Mouse (Mus musculus): Measurements from ENCODE around the gene Derl2.

The Derl2 gene

GRCm38 (mm10) chr11:70982030-70982429 lies 37.6 kb downstream of the Derl2 start:
- no peak for DNase-seq (ENCODE audit: low spot score)

- DNase-seq (ENCODE audit: low spot score) = no peak
These were observed 38.7 kb downstream of the Derl2 start for GRCm38 (mm10) chr11:70980751-70981510.

- DNase-seq (ENCODE audit: low spot score) = no peak
These were observed 39.4 kb downstream of the Derl2 start for GRCm38 (mm10) chr11:70980232-70980631.

- no peak for DNase-seq (ENCODE audit: low spot score)
These were observed 42.3 kb downstream of the Derl2 start for GRCm38 (mm10) chr11:70977293-70977692.

GRCm38 (mm10) chr11:70975193-70975592 lies 44.4 kb downstream of the Derl2 start:
- DNase-seq (ENCODE audit: low spot score) = no peak

GRCm38 (mm10) chr11:70973947-70974346 lies 45.7 kb downstream of the Derl2 start:
- no peak for DNase-seq (ENCODE audit: low spot score)

- DNase-seq (ENCODE audit: low spot score) = no peak
These were observed 47.1 kb downstream of the Derl2 start for GRCm38 (mm10) chr11:70972586-70972985.

GRCm38 (mm10) chr11:70970560-70971540 lies 48.8 kb downstream of the Derl2 start:
- DNase-seq (ENCODE audit: low spot score) = peak; percentile 23

GRCm38 (mm10) chr11:70969821-70970559 lies 49.7 kb downstream of the Derl2 start, which contains the start of the genes Nup88 and Rpain:
Gene Nup88, minus strand, starts transcription at chr11:70969973.
Gene Rpain, plus strand, starts transcription at chr11:70970213.
- peak; percentile 98 for DNase-seq (ENCODE audit: low spot score)

GRCm38 (mm10) chr11:70969271-70969794 lies 50.3 kb downstream of the Derl2 start:
- DNase-seq (ENCODE audit: low spot score) = no peak

GRCm38 (mm10) chr11:70964222-70964907 lies 55.3 kb downstream of the Derl2 start:
- no peak for DNase-seq (ENCODE audit: low spot score)

GRCm38 (mm10) chr11:70960786-70961554 lies 58.7 kb downstream of the Derl2 start:
- DNase-seq (ENCODE audit: low spot score) = no peak
